Mouse (Mus musculus): ENCODE data around the gene Gm10300.

DNA sequence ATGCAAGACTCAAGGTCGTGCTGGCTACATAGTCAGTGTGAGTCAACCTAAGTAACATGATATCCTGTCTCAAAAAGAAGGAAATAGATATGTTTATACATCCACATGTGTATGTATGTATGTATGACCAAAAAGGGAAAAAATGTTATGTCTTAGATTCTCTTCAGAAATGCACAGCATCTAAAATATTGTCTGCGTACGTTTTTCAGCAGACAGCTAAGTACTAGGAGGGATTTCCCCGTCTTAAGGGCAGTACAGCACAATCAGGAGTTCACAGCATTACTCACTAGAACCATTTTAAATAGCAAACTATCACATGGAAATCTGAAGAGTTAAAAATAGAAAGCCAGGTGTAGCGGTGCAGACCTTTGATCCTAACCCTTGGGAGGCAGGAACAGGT is 37.4 kb upstream of the Gm10300 start:
- TF ChIP-seq CEBPB (IDR thresholded peaks at IDR 0.05; ENCODE audit: low read depth), result no peak
- no peak for TF ChIP-seq CTCF (IDR thresholded peaks at IDR 0.05; ENCODE audit: control insufficient read depth, insufficient read depth, insufficient read length)
- TF ChIP-seq USF1 (IDR thresholded peaks at IDR 0.05; ENCODE audit: low read depth), result no peak
- TF ChIP-seq MYOG (IDR thresholded peaks at IDR 0.05; ENCODE audit: control insufficient read depth, extremely low read depth, insufficient read length), result no peak
- no peak for TF ChIP-seq MYOD1 (IDR thresholded peaks at IDR 0.05; ENCODE audit: control insufficient read depth, insufficient read length, low read depth)
- TF ChIP-seq MAX (IDR thresholded peaks at IDR 0.05), result no peak
- TF ChIP-seq FOSL1 (IDR thresholded peaks at IDR 0.05; ENCODE audit: insufficient read depth, low read length, poor library complexity, severe bottlenecking), result no peak
